Mouse (Mus musculus): ENCODE data around the gene Map4k5. TPM values are rescaled to one million over a fixed set of nuclear protein-coding genes. Genes with fewer than 3 reads are reported as not detected.

The Map4k5 gene
- polyA plus RNA-seq, 2 experiments = 34.3 to 50.4 TPM

DNA sequence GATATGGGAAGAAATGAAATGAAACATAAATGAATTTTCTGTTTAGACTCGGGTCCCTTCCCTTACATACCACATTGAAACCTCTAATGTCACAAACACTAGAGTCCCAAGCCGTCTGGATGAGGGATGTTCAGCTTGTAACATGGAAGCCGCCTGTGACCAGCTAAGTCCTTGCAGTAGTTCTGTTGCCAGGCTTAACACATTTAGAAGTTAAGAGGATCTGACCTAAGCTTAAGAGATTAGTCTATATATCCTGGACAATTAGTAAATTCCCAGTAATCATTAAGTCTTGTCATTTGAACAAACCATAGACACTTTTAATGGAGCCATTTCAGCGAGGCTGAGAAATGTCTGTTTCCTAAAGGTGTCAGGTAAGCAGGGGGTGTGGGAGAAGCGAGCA, 137.0 kb downstream of the Map4k5 start:
- Histone ChIP-seq H3K9ac (ENCODE audit: low read depth, low read length, severe bottlenecking) (no peak overlapping the region), H3K27me3 (ENCODE audit: control insufficient read depth, insufficient read depth, low read length) (no peaks in the 10 kb centered on the region), H3K4me1 (ENCODE audit: control insufficient read depth, insufficient read depth, low read length) (peaks cover 37% of the 10 kb centered on the region), H3K36me3 (ENCODE audit: control insufficient read depth, insufficient read depth, low read length) (no peaks in the 10 kb centered on the region), H3K4me2 (replicated peaks; ENCODE audit: low read depth, low read length, severe bottlenecking) (no peak overlapping the region), H3K4me3 (replicated peaks; ENCODE audit: low read length) (no peak overlapping the region), H3K27ac (replicated peaks; ENCODE audit: low read depth, low read length) (no peak overlapping the region), H3K9me3 (ENCODE audit: control insufficient read depth, low read length) (no peaks in the 10 kb centered on the region)
- 73% methylated on average over 5 of the region's 5 CpGs for WGBS
- ATAC-seq (ENCODE audit: low FRiP score, low read depth) (no peak), DNase-seq (ENCODE audit: low spot score) (no peak)
- TF ChIP-seq POLR2A (IDR thresholded peaks at IDR 0.05; ENCODE audit: borderline replicate concordance, extremely low read depth, insufficient read depth, insufficient read length) = no peak

DNA sequence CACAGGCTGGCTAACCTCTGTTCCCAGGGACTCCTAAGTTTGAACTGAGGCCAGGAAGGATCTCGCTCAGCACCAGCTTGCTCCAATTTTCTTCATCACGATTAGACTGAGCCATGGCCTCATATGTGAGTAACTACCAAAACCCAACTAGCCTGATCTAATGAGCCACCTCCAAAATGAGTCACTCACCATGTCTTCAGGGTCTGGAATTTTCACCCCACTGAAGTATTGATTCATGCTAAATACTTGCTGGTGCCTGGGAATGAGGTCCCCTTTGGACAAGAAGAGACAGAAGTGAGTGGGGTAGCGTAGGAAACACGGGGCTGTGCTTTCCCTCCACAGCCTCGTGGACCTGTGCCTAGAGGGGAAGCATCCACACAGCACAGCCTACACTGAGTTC, 139.1 kb downstream of the Map4k5 start:
- TF ChIP-seq POLR2A (IDR thresholded peaks at IDR 0.05; ENCODE audit: borderline replicate concordance, extremely low read depth, insufficient read depth, insufficient read length) = no peak
- Histone ChIP-seq H3K9ac (ENCODE audit: low read depth, low read length, severe bottlenecking) (no peak overlapping the region), H3K27me3 (ENCODE audit: control insufficient read depth, insufficient read depth, low read length) (no peaks in the 10 kb centered on the region), H3K27ac (replicated peaks; ENCODE audit: low read depth, low read length) (no peak overlapping the region), H3K4me3 (replicated peaks; ENCODE audit: low read length) (no peak overlapping the region), H3K36me3 (ENCODE audit: control insufficient read depth, insufficient read depth, low read length) (no peaks in the 10 kb centered on the region), H3K9me3 (ENCODE audit: control insufficient read depth, low read length) (no peaks in the 10 kb centered on the region), H3K4me2 (replicated peaks; ENCODE audit: low read depth, low read length, severe bottlenecking) (no peak overlapping the region), H3K4me1 (ENCODE audit: control insufficient read depth, insufficient read depth, low read length) (peaks cover 26% of the 10 kb centered on the region)
- ATAC-seq (ENCODE audit: low FRiP score, low read depth) (no peak), DNase-seq (ENCODE audit: low spot score) (no peak)
- 69% methylated on average over 5 of the region's 5 CpGs for WGBS

MicroRNAs encoded within 50 kb of the gene (microRNA counts, 519-probe panel; counts per million panel counts)
- microRNA mmu-miR-681 = not detected

Small RNA genes lying within 50 kb of the gene (microRNA-seq; reads per million reads assigned to microRNA genes)
- not detected for gene Mir681

Other genes with a start within 250 kb of the Map4k5 start
- gene Sos2, start 211.3 kb downstream of the Map4k5 start, polyA plus RNA-seq (2012; rRNA removed) = 34.4 and 37.1 TPM in 2 replicates
- gene Sos2, start 211.3 kb downstream of the Map4k5 start, polyA plus RNA-seq (2014; fragmentation: Nextera tagmentation; extraction: Ambion mirVana) = 13.3 and 13.5 TPM in 2 replicates
- 14.7 and 14.9 TPM in 2 replicates for gene L2hgdh, start 168.3 kb downstream of the Map4k5 start, polyA plus RNA-seq (2012; rRNA removed)
- gene L2hgdh, start 168.3 kb downstream of the Map4k5 start, polyA plus RNA-seq (2014; fragmentation: Nextera tagmentation; extraction: Ambion mirVana) = 14.5 and 17.4 TPM in 2 replicates
- 26.1 and 29.4 TPM in 2 replicates for gene Atp5s, start 168.2 kb downstream of the Map4k5 start, polyA plus RNA-seq (2012; rRNA removed)
- gene Atp5s, start 168.2 kb downstream of the Map4k5 start, polyA plus RNA-seq (2014; fragmentation: Nextera tagmentation; extraction: Ambion mirVana) = 30.8 and 36.1 TPM in 2 replicates
- 0.86 and 1.9 TPM in 2 replicates for gene Cdkl1, start 101.9 kb downstream of the Map4k5 start, polyA plus RNA-seq (2012; rRNA removed)
- 1.7 and 2.2 TPM in 2 replicates for gene Cdkl1, start 101.9 kb downstream of the Map4k5 start, polyA plus RNA-seq (2014; fragmentation: Nextera tagmentation; extraction: Ambion mirVana)
- 4.5 and 5.8 TPM in 2 replicates for gene Atl1, start 586 bp downstream of the Map4k5 start, polyA plus RNA-seq (2012; rRNA removed)
- 6.4 and 7.2 TPM in 2 replicates for gene Atl1, start 586 bp downstream of the Map4k5 start, polyA plus RNA-seq (2014; fragmentation: Nextera tagmentation; extraction: Ambion mirVana)
- 54.5 and 57.2 TPM in 2 replicates for gene Sav1, start 93.8 kb upstream of the Map4k5 start, polyA plus RNA-seq (2012; rRNA removed)
- 11.0 and 12.9 TPM in 2 replicates for gene Sav1, start 93.8 kb upstream of the Map4k5 start, polyA plus RNA-seq (2014; fragmentation: Nextera tagmentation; extraction: Ambion mirVana)
- gene Nin, start 220.5 kb upstream of the Map4k5 start, polyA plus RNA-seq (2012; rRNA removed) = 14.3 and 16.9 TPM in 2 replicates
- 13.7 and 16.1 TPM in 2 replicates for gene Nin, start 220.5 kb upstream of the Map4k5 start, polyA plus RNA-seq (2014; fragmentation: Nextera tagmentation; extraction: Ambion mirVana)